Mouse (Mus musculus) neural tube, embryonic 10.5 days (tissue): Measurements from ENCODE around the gene H2-Ab1.

ENCODE experiments used
- DNase-seq: peaks from one replicate; pipeline ENCODE4 v3.0.0-alpha.2; 2017; ENCODE audit warnings: low spot score; ENCODE audit errors: extremely low spot score

H2-Ab1 gene

GRCm38 (mm10) chr17:34238706-34239105 is 18.8 kb upstream of the H2-Ab1 start, which contains the start of gene H2-Ob:
Gene H2-Ob, plus strand, starts transcription at chr17:34238903.
- DNase-seq, result no peak

- no peak for DNase-seq
Measured at GRCm38 (mm10) chr17:34239601-34240041, 17.9 kb upstream of the H2-Ab1 start.

GRCm38 (mm10) chr17:34240366-34240765 is 17.1 kb upstream of the H2-Ab1 start:
- DNase-seq, result no peak

GRCm38 (mm10) chr17:34240916-34241315 is 16.6 kb upstream of the H2-Ab1 start:
- no peak for DNase-seq

- no peak for DNase-seq
Measured at GRCm38 (mm10) chr17:34244656-34245055, 12.8 kb upstream of the H2-Ab1 start.

- DNase-seq, result no peak
Measured at GRCm38 (mm10) chr17:34247047-34247446, 10.4 kb upstream of the H2-Ab1 start.

GRCm38 (mm10) chr17:34248764-34249163 is 8.7 kb upstream of the H2-Ab1 start:
- no peak for DNase-seq

- no peak for DNase-seq
Measured at GRCm38 (mm10) chr17:34249361-34249760, 8.1 kb upstream of the H2-Ab1 start.

- DNase-seq, result peak; percentile 41
Measured at GRCm38 (mm10) chr17:34249878-34250277, 7.6 kb upstream of the H2-Ab1 start.

- DNase-seq, result no peak
Measured at GRCm38 (mm10) chr17:34251666-34252065, 5.8 kb upstream of the H2-Ab1 start.

- no peak for DNase-seq
Measured at GRCm38 (mm10) chr17:34256501-34256900, 988 bp upstream of the H2-Ab1 start.

- DNase-seq, result no peak
Measured at GRCm38 (mm10) chr17:34260551-34260950, 3.1 kb downstream of the H2-Ab1 start.

- DNase-seq, result peak; percentile 20
Measured at GRCm38 (mm10) chr17:34261502-34261901, 4.0 kb downstream of the H2-Ab1 start.

- peak; percentile 79 for DNase-seq
Measured at GRCm38 (mm10) chr17:34263068-34263467, 5.6 kb downstream of the H2-Ab1 start.

GRCm38 (mm10) chr17:34263811-34264371 is 6.4 kb downstream of the H2-Ab1 start:
- DNase-seq, result peak; percentile 60

GRCm38 (mm10) chr17:34264452-34265351 is 7.2 kb downstream of the H2-Ab1 start:
- peak; percentile 73 for DNase-seq

- DNase-seq, result no peak
Measured at GRCm38 (mm10) chr17:34268262-34268661, 10.8 kb downstream of the H2-Ab1 start.

GRCm38 (mm10) chr17:34268748-34269147 is 11.3 kb downstream of the H2-Ab1 start:
- DNase-seq, result no peak

- DNase-seq, result no peak
Measured at GRCm38 (mm10) chr17:34269817-34270216, 12.3 kb downstream of the H2-Ab1 start.

GRCm38 (mm10) chr17:34270230-34270629 is 12.7 kb downstream of the H2-Ab1 start:
- no peak for DNase-seq

GRCm38 (mm10) chr17:34270940-34271339 is 13.5 kb downstream of the H2-Ab1 start:
- no peak for DNase-seq

- DNase-seq, result no peak
Measured at GRCm38 (mm10) chr17:34272102-34272501, 14.6 kb downstream of the H2-Ab1 start.
